Mouse (Mus musculus) megakaryocyte, embryonic 14.5 days (primary cell): Measurements from ENCODE around the gene Hmg20a. TPM values are rescaled to one million over a fixed set of nuclear protein-coding genes. Genes with fewer than 3 reads are reported as not detected.
A peak's percentile ranks its signal among the peaks of the same experiment; 100 is the strongest.

Experiments
- H3K27me3 ChIP-seq: replicated peaks from 2 replicates; pipeline ENCODE3; 2012; ENCODE audit warnings: inconsistent platforms
- H3K36me3 ChIP-seq: replicated peaks from 2 replicates; pipeline ENCODE3; 2012; ENCODE audit warnings: low read length, inconsistent platforms, mixed read lengths
- H3K4me1 ChIP-seq: 2 replicates; pipeline ENCODE4 v1.6.1; 2012; ENCODE audit warnings: inconsistent platforms
- H3K4me3 ChIP-seq: replicated peaks from 2 replicates; pipeline ENCODE3; 2012; ENCODE audit warnings: moderate library complexity, mild to moderate bottlenecking, inconsistent platforms
- H3K9me3 ChIP-seq: 2 replicates; pipeline ENCODE4 v1.6.1; 2012; ENCODE audit warnings: inconsistent platforms
- FLI1 ChIP-seq: IDR thresholded peaks from 2 replicates; pipeline ENCODE4 v1.6.1; 2012; ENCODE audit warnings: low read length, inconsistent platforms, mixed read lengths
- GATA1 ChIP-seq: IDR thresholded peaks from 3 replicates; pipeline ENCODE4 v1.6.1; 2012; ENCODE audit warnings: mixed read lengths, low read length, inconsistent platforms, borderline replicate concordance
- polyA plus RNA-seq: library from polyadenylated mRNA; stranded (reverse); fragments of >175 nt; gene quantifications from 2 replicates; pipeline ENCODE4 v1.2.3, GENCODE M21; 2012; ENCODE audit warnings: low replicate concordance; ENCODE audit not compliant: insufficient read depth

Gene Hmg20a
- polyA plus RNA-seq, 1 experiment, result 4.8 TPM

GRCm38 (mm10) chr9:56503621-56504500, 85.5 kb downstream of the Hmg20a start:
- TF ChIP-seq FLI1, result no peak
- no peak for TF ChIP-seq GATA1
- no peak overlapping the region for H3K4me3 ChIP-seq
- no peaks in the 10 kb centered on the region for H3K36me3 ChIP-seq
- H3K27me3 ChIP-seq, result peaks cover 5% of the 10 kb centered on the region
- H3K9me3 ChIP-seq, result no peaks in the 10 kb centered on the region
- H3K4me1 ChIP-seq, result peaks cover 53% of the 10 kb centered on the region

DNA sequence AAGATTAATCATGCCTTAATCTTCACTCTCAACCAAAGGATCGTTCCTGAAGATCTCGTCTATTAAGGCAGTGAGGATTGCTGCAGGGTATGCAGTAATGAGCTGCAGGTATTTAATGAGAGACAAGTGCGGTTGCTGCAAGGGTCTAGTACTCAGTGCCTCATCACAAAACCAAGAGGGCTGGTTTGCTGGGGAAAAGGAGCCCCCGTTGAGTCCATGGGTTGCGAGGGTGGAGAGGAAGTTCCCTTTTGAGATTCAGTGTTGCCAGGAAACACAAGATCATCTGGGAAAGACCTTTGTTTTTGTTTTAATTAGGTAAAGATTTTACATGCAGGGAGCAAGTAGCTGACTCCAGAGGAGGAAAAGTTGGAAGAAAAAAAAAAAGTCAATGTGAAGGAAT, 86.1 kb downstream of the Hmg20a start:
- TF ChIP-seq FLI1 (no peak), GATA1 (no peak)
- Histone ChIP-seq H3K36me3 (no peaks in the 10 kb centered on the region), H3K4me3 (no peak overlapping the region), H3K27me3 (peaks cover 5% of the 10 kb centered on the region), H3K9me3 (no peaks in the 10 kb centered on the region), H3K4me1 (peaks cover 59% of the 10 kb centered on the region)

GRCm38 (mm10) chr9:56505083-56505792, 86.8 kb downstream of the Hmg20a start:
- Histone ChIP-seq H3K36me3 (no peaks in the 10 kb centered on the region), H3K4me1 (peaks cover 62% of the 10 kb centered on the region), H3K27me3 (peaks cover 5% of the 10 kb centered on the region), H3K4me3 (peak overlapping the region; percentile 18), H3K9me3 (no peaks in the 10 kb centered on the region)
- no peak for TF ChIP-seq GATA1
- TF ChIP-seq FLI1, result no peak

GRCm38 (mm10) chr9:56505793-56506755, 87.7 kb downstream of the Hmg20a start:
- Histone ChIP-seq H3K4me1 (peaks cover 65% of the 10 kb centered on the region), H3K36me3 (no peaks in the 10 kb centered on the region), H3K4me3 (peak overlapping the region; percentile 93), H3K27me3 (peaks cover 5% of the 10 kb centered on the region), H3K9me3 (no peaks in the 10 kb centered on the region)
- TF ChIP-seq GATA1, result no peak
- TF ChIP-seq FLI1, result no peak

- Histone ChIP-seq H3K27me3 (peaks cover 2% of the 10 kb centered on the region), H3K4me1 (peaks cover 65% of the 10 kb centered on the region)
- TF ChIP-seq FLI1, result no peak
- no peak for TF ChIP-seq GATA1
These were observed 88.7 kb downstream of the Hmg20a start for GRCm38 (mm10) chr9:56506931-56507681.

GRCm38 (mm10) chr9:56507682-56508061, 89.3 kb downstream of the Hmg20a start:
- Histone ChIP-seq H3K27me3 (peaks cover 2% of the 10 kb centered on the region), H3K36me3 (no peaks in the 10 kb centered on the region), H3K4me1 (peaks cover 65% of the 10 kb centered on the region), H3K4me3 (peak overlapping the region; percentile 93), H3K9me3 (no peaks in the 10 kb centered on the region)
- no peak for TF ChIP-seq FLI1
- TF ChIP-seq GATA1, result no peak

More at GRCm38 (mm10) chr9:56506931-56507681, 88.7 kb downstream of the Hmg20a start:
- no peaks in the 10 kb centered on the region for H3K9me3 ChIP-seq
- H3K4me3 ChIP-seq, result peak overlapping the region; percentile 93
- no peaks in the 10 kb centered on the region for H3K36me3 ChIP-seq

GRCm38 (mm10) chr9:56508835-56509451, 90.5 kb downstream of the Hmg20a start:
- H3K9me3 ChIP-seq, result no peaks in the 10 kb centered on the region
- H3K27me3 ChIP-seq, result peaks cover 8% of the 10 kb centered on the region
- no peaks in the 10 kb centered on the region for H3K36me3 ChIP-seq
- peaks cover 58% of the 10 kb centered on the region for H3K4me1 ChIP-seq
- TF ChIP-seq GATA1, result no peak
- TF ChIP-seq FLI1, result no peak
- peak overlapping the region; percentile 79 for H3K4me3 ChIP-seq

DNA sequence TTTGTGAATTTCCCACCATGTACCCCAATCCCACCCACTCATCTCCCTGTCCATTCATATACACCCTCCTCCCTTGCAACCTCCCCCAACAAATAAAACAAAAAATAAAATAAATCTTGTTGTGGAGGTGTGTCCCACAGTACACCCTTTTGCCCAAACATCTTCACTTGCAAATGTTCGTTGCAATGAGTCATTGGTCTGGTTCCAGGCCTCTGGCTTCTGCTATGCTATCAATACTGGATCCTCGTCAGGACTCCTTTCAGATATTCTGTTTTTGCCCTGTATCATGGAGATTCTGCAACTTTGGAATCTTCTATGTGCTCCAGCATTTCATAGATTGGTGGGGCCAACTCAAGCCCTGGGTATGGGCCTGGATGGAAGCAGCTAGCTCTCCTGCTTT, 91.9 kb downstream of the Hmg20a start:
- no peak overlapping the region for H3K4me3 ChIP-seq

GRCm38 (mm10) chr9:56512486-56512885, 94.1 kb downstream of the Hmg20a start:
- Histone ChIP-seq H3K9me3 (no peaks in the 10 kb centered on the region), H3K4me1 (peaks cover 34% of the 10 kb centered on the region), H3K4me3 (no peak overlapping the region), H3K36me3 (no peaks in the 10 kb centered on the region), H3K27me3 (peaks cover 21% of the 10 kb centered on the region)
- TF ChIP-seq FLI1 (no peak), GATA1 (no peak)

More for the DNA sequence above, 91.9 kb downstream of the Hmg20a start:
- Histone ChIP-seq H3K9me3 (no peaks in the 10 kb centered on the region), H3K36me3 (no peaks in the 10 kb centered on the region), H3K27me3 (peaks cover 9% of the 10 kb centered on the region), H3K4me1 (peaks cover 47% of the 10 kb centered on the region)
- TF ChIP-seq FLI1, result no peak
- no peak for TF ChIP-seq GATA1
